Mouse (Mus musculus) CH12.LX (cell line): ENCODE data around the gene Zfp768.
"Not testable (repeated sequence)": the region's sequence is repeated elsewhere in the genome, so short reads cannot be mapped to it uniquely, and the experiment has no call there.

Experiments used
- CHD1 ChIP-seq: IDR thresholded peaks from 2 replicates; pipeline ENCODE4 v1.6.1; 2012; ENCODE audit warnings: low read depth, low read length, improper control_type of control experiment, inconsistent platforms
- CTCF ChIP-seq, 2 experiments: IDR thresholded peaks in 1 of 2; conservative IDR thresholded peaks in 1 of 2; 2 replicates each; pipeline ENCODE4 v1.5.1; 2011 to 2012; ENCODE audit warnings: low read depth in 2 of 2, low read length in 2 of 2, improper control_type of control experiment in 1 of 2, inconsistent platforms in 1 of 2, mild to moderate bottlenecking in 1 of 2, moderate library complexity in 1 of 2
- EP300 ChIP-seq: IDR thresholded peaks from 2 replicates; pipeline ENCODE4 v1.6.1; 2011; ENCODE audit warnings: low read length, improper control_type of control experiment
- GABPA ChIP-seq: IDR thresholded peaks from 2 replicates; pipeline ENCODE4 v1.6.1; 2012; ENCODE audit warnings: low read depth, low read length, improper control_type of control experiment, inconsistent platforms; ENCODE audit not compliant: insufficient replicate concordance
- MAFK ChIP-seq: IDR thresholded peaks from 2 replicates; pipeline ENCODE4 v1.6.1; 2011; ENCODE audit warnings: low read length, improper control_type of control experiment; ENCODE audit not compliant: insufficient replicate concordance
- MAX ChIP-seq: IDR thresholded peaks from 2 replicates; pipeline ENCODE4 v1.6.1; 2011; ENCODE audit warnings: low read length, improper control_type of control experiment
- MAZ ChIP-seq: IDR thresholded peaks from 2 replicates; pipeline ENCODE4 v1.6.1; 2012; ENCODE audit warnings: low read depth, mild to moderate bottlenecking, inconsistent platforms, low read length, improper control_type of control experiment, moderate library complexity
- PAX5 ChIP-seq: IDR thresholded peaks from 2 replicates; pipeline ENCODE4 v1.6.1; 2012; ENCODE audit warnings: low read length, inconsistent platforms, mixed read lengths
- POLR2A ChIP-seq: IDR thresholded peaks from 2 replicates; pipeline ENCODE4 v1.6.1; 2011; ENCODE audit warnings: low read depth, mild to moderate bottlenecking, improper control_type of control experiment, low read length
- SIN3A ChIP-seq: IDR thresholded peaks from 2 replicates; pipeline ENCODE4 v1.6.1; 2012; ENCODE audit warnings: low read length, improper control_type of control experiment, inconsistent platforms
- TBP ChIP-seq: conservative IDR thresholded peaks from 2 replicates; pipeline ENCODE4 v1.6.1; 2011; ENCODE audit warnings: low read depth, low read length, improper control_type of control experiment
- USF2 ChIP-seq: conservative IDR thresholded peaks from 2 replicates; pipeline ENCODE4 v1.6.1; 2011; ENCODE audit warnings: low read depth, low read length, improper control_type of control experiment
- ZC3H11A ChIP-seq: IDR thresholded peaks from 2 replicates; pipeline ENCODE4 v1.6.1; 2012; ENCODE audit warnings: low read depth, mild to moderate bottlenecking, inconsistent platforms, low read length, improper control_type of control experiment
- ZMIZ1 ChIP-seq: IDR thresholded peaks from 2 replicates; pipeline ENCODE4 v1.6.1; 2012; ENCODE audit warnings: low read depth, mild to moderate bottlenecking, inconsistent platforms, low read length, improper control_type of control experiment

DNA sequence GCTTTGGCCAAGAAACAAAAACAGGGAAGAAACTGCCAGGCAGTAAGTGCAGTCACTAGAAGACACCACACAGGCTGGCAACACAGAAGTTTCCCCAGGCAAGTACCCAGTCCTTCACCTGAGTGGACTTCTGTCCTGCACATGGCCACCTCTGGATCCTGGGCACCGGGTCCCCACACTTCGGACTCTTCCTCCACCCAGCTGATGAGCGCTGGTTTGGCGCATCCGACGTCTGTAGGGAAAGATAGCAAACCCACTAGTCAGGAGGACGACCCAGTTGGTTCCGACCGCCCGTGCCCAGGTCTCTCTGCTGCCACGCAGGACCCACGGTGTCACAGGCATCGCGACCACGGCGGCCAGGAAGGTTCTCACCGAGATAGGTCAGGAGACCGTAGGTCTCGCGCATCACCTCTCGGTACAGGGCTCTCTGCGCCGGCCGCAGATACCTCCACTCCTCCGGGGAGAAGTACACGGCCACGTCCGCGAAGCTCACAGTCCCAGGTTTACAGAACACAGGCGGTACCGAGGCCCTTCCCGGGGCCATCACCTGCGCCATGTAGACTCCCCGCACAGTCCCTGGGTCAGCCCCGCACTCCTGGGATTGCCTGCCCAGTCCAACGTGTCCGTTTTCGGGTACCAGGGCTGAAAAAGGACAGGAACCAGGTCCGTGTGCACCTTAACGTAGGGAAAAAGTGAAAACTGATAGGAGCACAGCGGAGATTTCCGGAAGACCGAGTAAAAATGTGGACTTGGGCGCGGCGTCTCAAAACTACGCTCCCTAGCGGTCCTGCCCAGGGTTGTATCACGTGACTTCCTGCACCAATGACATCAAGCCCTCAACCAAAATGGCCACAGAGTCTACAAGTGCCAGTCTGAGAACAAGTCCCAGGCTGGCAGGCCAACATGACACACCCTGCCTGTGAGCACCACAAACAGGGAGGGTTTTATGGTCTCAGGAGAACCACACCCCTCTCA lies 30.2 kb upstream of the Zfp768 start, which contains the start of gene Zfp747:
- TF ChIP-seq CTCF (conservative IDR thresholded peaks at IDR 0.05 in 1 of 2, IDR thresholded peaks at IDR 0.05 in 1 of 2; ENCODE audit: low read depth in 2 of 2, low read length in 2 of 2): peak in 1 of 2 experiments; percentile 64; a peak in 2 of 4 replicates
- not testable (repeated sequence) for TF ChIP-seq PAX5, EP300, GABPA, CHD1, MAFK, MAZ, ZC3H11A
- TF ChIP-seq SIN3A: peak; percentile 91
- TF ChIP-seq POLR2A: peak; percentile 89
- peak; percentile 99 for TF ChIP-seq USF2
- peak; percentile 91 for TF ChIP-seq MAX
- TF ChIP-seq ZMIZ1: peak; percentile 87
- TF ChIP-seq TBP: peak; percentile 91
